ENCODE assay signal across 18 mouse cellular contexts in genomic region chr2:117335552-117336188, GRCm38 (mm10). TPM values are rescaled to one million over a fixed set of nuclear protein-coding genes. Genes with fewer than 3 reads are reported as not detected.
DNase-seq lines count a peak whose midpoint lies in the region; ATAC-seq lines count a peak whose summit lies in the region.
"Had no signal": no experiment of that assay in that cellular context is flagged by ENCODE, and none has a peak within 500 bp of the region (broad histone marks: within the 10 kb centered on the region; RNA-seq: fewer than 3 reads in every experiment).

No protein-coding gene starts in this region.

- ATAC-seq in lung, embryonic 16.5 days (ENCODE audit: low read depth): peak; percentile 63; the same call in 1 of the 2 replicates
- peak; percentile 61 for ATAC-seq in intestine, embryonic 14.5 days (replicated peaks; ENCODE audit: low FRiP score, low TSS enrichment, low read depth)
- ATAC-seq in stomach, embryonic 16.5 days (ENCODE audit: insufficient read depth, low FRiP score): peak; percentile 71
- ATAC-seq: midbrain, embryonic 13.5 days had no signal

- H3K27me3 ChIP-seq in lung, embryonic 16.5 days (ENCODE audit: control insufficient read depth, insufficient read depth, low read depth, low read length): no peaks in the 10 kb centered on the region; the same call in 1 of the 2 replicates
- H3K27me3 ChIP-seq in intestine, embryonic 14.5 days (replicated peaks; ENCODE audit: control insufficient read depth, insufficient read depth, low read length): peaks cover under 1% of the 10 kb centered on the region; the same call in 1 of the 2 replicates
- no peaks in the 10 kb centered on the region for H3K27me3 ChIP-seq in stomach, embryonic 16.5 days (ENCODE audit: control insufficient read depth, insufficient read depth, low read length)
- H3K27me3 ChIP-seq: CH12.LX; forebrain, embryonic 12.5 days; heart, embryonic 12.5 days; hindbrain, embryonic 15.5 days; midbrain, embryonic 13.5 days had no signal

- H3K9ac ChIP-seq in lung, embryonic 16.5 days (ENCODE audit: low read length): no peak overlapping the region
- H3K9ac ChIP-seq in intestine, embryonic 14.5 days (ENCODE audit: low read length): no peak overlapping the region
- no peak overlapping the region for H3K9ac ChIP-seq in stomach, embryonic 16.5 days (ENCODE audit: low read length)
- H3K9ac ChIP-seq: forebrain, embryonic 12.5 days; heart, embryonic 12.5 days; hindbrain, embryonic 15.5 days; limb, embryonic 13.5 days; liver, embryonic 14.5 days; midbrain, embryonic 13.5 days had no signal

- H3K27ac ChIP-seq in lung, embryonic 16.5 days (ENCODE audit: low read length): peak overlapping the region; percentile 34; the same call in 1 of the 2 replicates
- no peak overlapping the region for H3K27ac ChIP-seq in intestine, embryonic 14.5 days (ENCODE audit: low read depth)
- peak overlapping the region; percentile 91 for H3K27ac ChIP-seq in stomach, embryonic 16.5 days (ENCODE audit: low read length)
- H3K27ac ChIP-seq: forebrain, embryonic 12.5 days; hindbrain, embryonic 15.5 days; limb, embryonic 13.5 days; liver, embryonic 14.5 days; midbrain, embryonic 13.5 days had no signal

- no peaks in the 10 kb centered on the region for H3K36me3 ChIP-seq in lung, embryonic 16.5 days (ENCODE audit: control insufficient read depth, insufficient read depth, low read length)
- H3K36me3 ChIP-seq in intestine, embryonic 14.5 days (ENCODE audit: control insufficient read depth, insufficient read depth, low read length): no peaks in the 10 kb centered on the region
- no peaks in the 10 kb centered on the region for H3K36me3 ChIP-seq in stomach, embryonic 16.5 days (ENCODE audit: control insufficient read depth, insufficient read depth, low read length)
- H3K36me3 ChIP-seq: forebrain, embryonic 12.5 days; heart, embryonic 12.5 days; hindbrain, embryonic 15.5 days; limb, embryonic 13.5 days; midbrain, embryonic 13.5 days had no signal

- no peak for DNase-seq in lung, postnatal 14 days
- peak; percentile 66 for DNase-seq in CD4-positive, CD25-positive, alpha-beta regulatory T cell, adult 2 months (ENCODE audit: low read depth, low spot score)
- DNase-seq in intestine, embryonic 14.5 days (ENCODE audit: low spot score): no peak
- no peak for DNase-seq in layer of hippocampus, adult 9-11 months
- no peak for DNase-seq in layer of hippocampus, adult 9-10 months (ENCODE audit: low spot score)
- DNase-seq: adrenal gland, adult 8-10 months; cerebellum, adult 11 months; cerebellum, postnatal 36 days; heart, postnatal 36 days had no signal

- no peak overlapping the region for H3K4me2 ChIP-seq in lung, embryonic 16.5 days (ENCODE audit: low read depth, low read length)
- H3K4me2 ChIP-seq in intestine, embryonic 14.5 days (ENCODE audit: low read length): no peak overlapping the region
- 0 out of 2 replicates have a peak overlapping the region, but pooled peaks have one; percentile 0 for H3K4me2 ChIP-seq in stomach, embryonic 16.5 days (ENCODE audit: low read depth, low read length)
- H3K4me2 ChIP-seq: forebrain, embryonic 12.5 days; heart, embryonic 12.5 days; hindbrain, embryonic 15.5 days; limb, embryonic 13.5 days; midbrain, embryonic 13.5 days had no signal

- H3K9me3 ChIP-seq in lung, embryonic 16.5 days (ENCODE audit: control insufficient read depth, low read length): no peaks in the 10 kb centered on the region
- no peaks in the 10 kb centered on the region for H3K9me3 ChIP-seq in intestine, embryonic 14.5 days (ENCODE audit: control insufficient read depth, low read length)
- H3K9me3 ChIP-seq in stomach, embryonic 16.5 days (replicated peaks; ENCODE audit: control insufficient read depth, low read length): no peaks in the 10 kb centered on the region
- H3K9me3 ChIP-seq: forebrain, embryonic 12.5 days; heart, embryonic 12.5 days; hindbrain, embryonic 15.5 days; limb, embryonic 13.5 days; midbrain, embryonic 13.5 days had no signal

- WGBS in lung, embryonic 16.5 days: 20% methylated on average over 4 of the region's 4 CpGs
- 52% methylated on average over 4 of the region's 4 CpGs for WGBS in intestine, embryonic 14.5 days
- 40% methylated on average over 4 of the region's 4 CpGs for whole genome bisulfite sequencing in stomach, embryonic 16.5 days

- H3K4me3 ChIP-seq in lung, embryonic 16.5 days (ENCODE audit: low read length): no peak overlapping the region
- no peak overlapping the region for H3K4me3 ChIP-seq in intestine, embryonic 14.5 days (ENCODE audit: low read depth, low read length)
- H3K4me3 ChIP-seq in stomach, embryonic 16.5 days (replicated peaks; ENCODE audit: low read length): no peak overlapping the region
- H3K4me3 ChIP-seq: forebrain, embryonic 12.5 days; heart, embryonic 12.5 days; hindbrain, embryonic 15.5 days; limb, embryonic 13.5 days; midbrain, embryonic 13.5 days had no signal

- H3K4me1 ChIP-seq in lung, embryonic 16.5 days (replicated peaks; ENCODE audit: control insufficient read depth, insufficient read depth, low read length): no peaks in the 10 kb centered on the region; the same call in 1 of the 2 replicates
- H3K4me1 ChIP-seq in intestine, embryonic 14.5 days (replicated peaks; ENCODE audit: control insufficient read depth, insufficient read depth, low read length): no peaks in the 10 kb centered on the region
- peaks cover 9% of the 10 kb centered on the region for H3K4me1 ChIP-seq in stomach, embryonic 16.5 days (ENCODE audit: control insufficient read depth, insufficient read depth, low read length)
- H3K4me1 ChIP-seq: forebrain, embryonic 12.5 days; hindbrain, embryonic 15.5 days; midbrain, embryonic 13.5 days had no signal

RNA-seq across cellular contexts. Expression of gene Rasgrp1, which starts 7.1 kb away (rescaled TPM):
- polyA plus RNA-seq in lung, embryonic 16.5 days (2015; fragmentation: Nextera tagmentation; extraction: Ambion mirVana): 1.0 and 1.5 TPM in 2 replicates
- polyA plus RNA-seq in intestine, embryonic 14.5 days (2014; fragmentation: Nextera tagmentation; extraction: Ambion mirVana): 0.61 and 0.69 TPM in 2 replicates
- 2.6 and 2.9 TPM in 2 replicates for polyA plus RNA-seq in stomach, embryonic 16.5 days (2015; fragmentation: Nextera tagmentation; extraction: Ambion mirVana)
